Mouse (Mus musculus): ENCODE measurements around the gene Sap30l. TPM values are rescaled to one million over a fixed set of nuclear protein-coding genes. Genes with fewer than 3 reads are reported as not detected.

Sap30l gene
- total RNA-seq, 2 experiments from 2014 or later: 50.6 to 54.6 TPM

DNA sequence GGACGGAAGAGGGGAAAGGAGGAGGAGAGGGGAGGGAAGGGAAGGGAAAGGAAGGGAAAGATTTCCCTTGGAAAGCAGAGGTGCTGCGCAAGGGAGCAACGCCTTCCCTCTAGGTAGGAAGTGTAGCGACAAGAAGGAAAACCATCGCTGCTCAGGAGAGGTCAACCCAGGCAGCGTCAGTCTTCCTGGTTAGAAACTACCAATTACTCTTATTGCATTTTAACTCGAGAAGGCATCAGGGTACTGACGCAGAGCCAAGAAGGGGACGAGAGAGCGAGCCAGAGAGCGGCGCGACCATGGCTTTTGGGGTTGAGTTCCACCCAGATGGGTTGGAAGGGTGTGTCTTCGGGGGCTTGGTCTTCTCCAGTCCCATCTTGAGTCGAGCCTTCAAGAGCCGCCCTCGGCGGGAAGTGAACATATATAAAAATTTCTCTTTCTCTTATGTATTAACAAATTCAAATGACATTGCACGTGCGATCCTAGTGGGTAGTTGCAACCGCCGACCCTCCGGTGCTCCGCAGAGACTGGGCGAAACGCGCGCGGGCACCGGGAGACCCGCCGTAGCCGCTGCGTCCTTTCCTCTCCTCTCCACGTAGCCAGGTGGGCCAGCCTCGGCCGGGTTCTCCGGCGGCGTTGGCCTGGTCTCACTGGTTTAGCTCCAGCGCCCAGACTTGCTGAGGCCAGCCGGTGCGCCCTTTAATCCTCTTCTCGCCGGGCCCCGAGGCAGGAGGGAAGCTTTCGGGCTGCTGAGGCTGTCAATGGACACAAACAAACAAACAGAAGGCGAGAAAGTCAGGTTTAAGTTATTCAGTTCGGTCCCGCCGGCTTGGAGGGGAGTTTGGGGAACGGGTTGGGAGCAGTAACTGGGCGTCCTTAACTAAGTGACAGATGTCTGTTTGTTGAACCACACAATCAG lies 27.8 kb downstream of the Sap30l start:
- no peak overlapping the region for H3K4me3 ChIP-seq
- H3K27ac ChIP-seq: no peak overlapping the region
- DNase-seq (ENCODE audit: low spot score in 2 of 2): no peak
- TF ChIP-seq CTCF (conservative IDR thresholded peaks at IDR 0.05): no peak

DNA sequence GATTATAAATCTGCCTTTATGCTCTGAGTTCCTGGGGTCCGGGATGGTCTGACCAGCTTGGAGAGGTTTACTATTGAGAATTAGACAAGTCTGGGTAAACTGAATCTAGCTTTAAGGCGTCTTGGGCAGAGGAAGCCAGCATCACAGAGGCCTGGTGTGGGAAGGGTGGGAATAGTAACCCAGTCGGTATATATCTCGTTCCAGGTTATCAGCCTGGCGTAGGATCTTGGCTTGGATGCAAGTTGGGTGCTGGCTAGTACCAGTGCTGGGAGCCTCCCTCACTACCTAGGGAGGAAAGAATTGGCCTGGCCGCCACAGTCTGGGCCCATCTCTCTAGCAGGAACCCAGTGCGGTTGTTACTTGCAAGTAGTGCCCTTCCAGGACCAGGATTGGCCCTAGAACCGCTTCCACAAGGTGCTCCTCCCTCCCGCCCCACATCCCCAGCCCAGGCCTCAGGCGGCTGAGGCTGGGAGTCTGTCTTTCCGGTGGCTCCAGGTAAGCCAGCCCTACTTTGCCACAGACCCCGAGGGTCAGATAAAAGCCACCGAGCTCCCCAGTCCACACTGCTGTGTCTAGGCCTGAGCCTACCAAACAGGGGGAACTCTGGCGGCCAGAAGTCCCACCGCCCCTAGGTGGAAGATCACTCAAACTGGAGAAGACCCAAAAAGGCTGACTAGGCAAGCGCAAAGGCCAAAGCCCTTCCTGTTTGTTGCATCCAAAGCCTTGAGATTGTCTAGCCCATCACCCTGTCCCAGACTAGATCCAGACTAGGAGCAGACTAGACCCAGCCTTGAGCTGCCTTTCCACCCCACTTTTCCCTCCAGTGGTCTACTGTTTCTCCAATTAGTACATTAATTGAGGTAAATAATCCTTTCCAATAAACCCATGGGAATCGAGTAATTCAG lies 28.7 kb downstream of the Sap30l start:
- H3K4me3 ChIP-seq: no peak overlapping the region
- no peak for DNase-seq (ENCODE audit: low spot score in 2 of 2)
- no peak for TF ChIP-seq CTCF (conservative IDR thresholded peaks at IDR 0.05)
- H3K27ac ChIP-seq: no peak overlapping the region

DNA sequence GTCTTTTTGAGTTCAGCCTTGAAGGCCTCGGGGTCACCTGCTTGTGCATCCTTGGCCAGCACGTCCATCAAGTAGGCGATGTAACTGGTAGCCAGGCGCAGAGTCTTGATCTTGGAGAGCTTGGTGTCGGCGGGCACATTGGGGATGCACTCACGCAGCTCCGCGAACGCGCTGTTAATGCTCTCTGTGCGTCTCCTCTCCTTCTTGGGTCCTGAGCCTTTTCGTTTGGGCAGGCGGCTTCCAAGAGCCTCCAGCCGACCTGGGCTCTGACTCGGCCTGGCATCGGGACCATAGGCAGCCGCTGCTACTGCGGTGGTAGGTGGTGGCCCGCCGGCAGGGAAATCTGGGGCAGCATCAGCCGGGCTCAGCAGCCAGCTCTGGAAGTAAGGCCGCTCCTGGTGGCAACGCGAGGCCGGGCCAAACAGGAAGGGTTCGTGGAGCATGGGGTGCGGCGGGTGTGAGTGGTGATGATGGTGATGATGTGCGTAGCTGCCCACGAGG lies 29.9 kb downstream of the Sap30l start:
- no peak overlapping the region for H3K27ac ChIP-seq
- no peak overlapping the region for H3K4me3 ChIP-seq
- no peak for DNase-seq (ENCODE audit: low spot score in 2 of 2)
- no peak for TF ChIP-seq CTCF (conservative IDR thresholded peaks at IDR 0.05)

DNA sequence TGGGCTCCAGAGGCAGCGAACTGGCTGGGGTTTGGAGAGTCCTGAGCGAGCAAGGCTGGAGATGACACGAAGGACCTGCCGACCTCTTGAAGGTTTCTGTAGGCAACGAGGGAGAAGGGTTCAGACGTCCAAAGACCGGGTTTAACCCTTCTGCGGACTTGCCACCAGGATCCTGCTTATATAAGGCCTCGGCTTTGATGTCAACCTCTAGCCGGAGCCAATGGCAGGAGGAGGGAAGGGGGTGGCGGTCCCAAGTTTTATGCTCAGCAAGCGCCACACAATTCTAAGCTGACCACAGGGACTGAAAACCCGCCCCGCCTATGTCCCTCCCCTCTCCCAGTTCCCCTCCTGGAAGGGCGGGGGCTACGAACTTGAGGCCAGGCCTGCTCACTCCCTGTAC lies 30.4 kb downstream of the Sap30l start:
- Histone ChIP-seq H3K27ac (no peak overlapping the region), H3K4me3 (no peak overlapping the region)
- DNase-seq (ENCODE audit: low spot score in 2 of 2): no peak
- no peak for TF ChIP-seq CTCF (conservative IDR thresholded peaks at IDR 0.05)

DNA sequence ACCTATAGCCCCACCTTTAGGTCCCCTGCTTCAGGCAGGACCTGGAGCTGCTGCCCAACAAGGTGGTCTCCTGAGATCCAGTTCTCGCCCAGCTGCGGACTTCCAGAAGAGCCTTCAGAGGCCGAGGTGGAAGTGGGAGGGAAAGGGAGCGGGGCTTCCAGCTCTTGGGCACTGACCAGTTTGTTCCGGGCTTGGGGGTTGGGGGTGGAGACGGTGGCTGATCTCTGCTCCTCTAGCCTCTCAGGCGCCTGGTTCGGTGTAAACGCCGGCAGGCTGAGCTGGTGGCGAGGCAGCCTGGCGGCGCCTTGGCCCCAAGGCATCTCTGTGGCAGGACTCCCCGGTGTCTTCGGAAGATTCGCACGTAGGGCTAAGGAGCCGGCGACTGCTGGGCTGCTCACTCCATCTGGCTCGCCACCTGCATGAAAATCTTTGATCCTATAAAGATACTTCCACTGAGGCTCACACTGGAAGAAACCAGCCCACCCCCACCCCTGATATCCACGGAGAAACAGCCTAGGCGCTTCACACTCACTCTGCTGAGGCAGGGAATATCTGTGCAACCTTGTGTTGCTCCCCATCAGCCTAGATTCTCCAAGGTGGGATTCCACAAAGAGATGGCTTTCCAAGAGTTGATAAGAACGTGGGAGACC lies 31.2 kb downstream of the Sap30l start, which contains the start of gene Hand1:
Gene Hand1, minus strand, starts transcription at position 267 of the 650 bp plus-strand sequence.
- no peak within 1 kb of the TSS for H3K27ac ChIP-seq
- no peak for TF ChIP-seq CTCF (conservative IDR thresholded peaks at IDR 0.05)
- DNase-seq (ENCODE audit: low spot score in 2 of 2): no peak
- no peak within 1 kb of the TSS for H3K4me3 ChIP-seq

DNA sequence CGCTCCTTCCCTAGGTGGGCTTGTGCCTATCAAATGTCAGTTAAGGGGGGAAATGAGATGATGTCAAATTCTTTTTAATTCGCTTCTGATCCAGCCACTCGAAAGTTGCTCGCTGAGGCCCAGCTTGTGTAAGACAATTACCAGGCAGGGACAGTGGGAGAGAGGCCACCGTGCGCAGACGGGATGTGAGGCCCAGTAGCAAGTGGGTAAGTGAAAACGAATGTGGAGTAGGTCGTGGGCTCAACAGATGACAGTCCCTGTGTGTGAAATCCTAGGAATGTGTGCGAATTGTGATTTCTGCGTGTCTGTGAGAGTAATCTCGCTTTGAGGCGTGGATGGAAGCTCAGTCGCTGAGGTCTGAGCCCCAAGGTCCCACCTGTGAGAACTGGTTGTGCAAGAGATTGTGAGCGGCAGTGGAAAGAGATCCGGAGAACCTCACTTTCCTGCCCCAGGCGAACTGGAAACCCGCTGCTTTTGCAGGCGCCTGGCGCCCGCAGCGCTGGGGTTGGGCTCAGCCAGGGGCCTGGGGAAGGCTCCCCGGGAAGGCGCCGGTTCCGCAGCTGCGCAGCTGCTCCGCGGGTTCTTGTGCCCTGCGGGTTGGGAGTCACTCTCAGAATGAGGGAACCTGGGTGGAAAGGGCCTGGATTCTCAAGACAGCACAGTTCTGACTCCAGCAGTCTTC lies 32.0 kb downstream of the Sap30l start:
- no peak overlapping the region for H3K27ac ChIP-seq
- no peak for DNase-seq (ENCODE audit: low spot score in 2 of 2)
- H3K4me3 ChIP-seq: no peak overlapping the region
- no peak for TF ChIP-seq CTCF (conservative IDR thresholded peaks at IDR 0.05)

DNA sequence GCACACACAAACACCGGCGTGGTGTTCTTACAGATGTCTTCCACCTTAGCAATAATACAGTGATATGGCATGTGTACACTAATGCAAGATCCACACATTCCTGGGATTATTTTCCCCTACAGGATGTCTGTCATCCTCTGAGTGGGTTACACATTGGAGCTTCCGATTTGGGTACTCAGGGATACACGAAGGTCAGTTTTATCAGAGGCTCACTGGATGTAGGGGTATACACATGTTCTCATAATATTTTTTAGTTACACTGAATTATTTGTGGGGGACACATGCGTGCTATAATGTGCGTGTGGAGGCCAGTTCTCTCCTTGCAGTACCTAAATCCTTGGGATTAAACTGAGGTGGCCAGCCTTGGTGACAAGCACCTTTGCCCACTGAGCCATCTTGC lies 32.6 kb downstream of the Sap30l start:
- no peak overlapping the region for H3K4me3 ChIP-seq
- TF ChIP-seq CTCF (conservative IDR thresholded peaks at IDR 0.05): no peak
- no peak for DNase-seq (ENCODE audit: low spot score in 2 of 2)
- H3K27ac ChIP-seq: no peak overlapping the region

DNA sequence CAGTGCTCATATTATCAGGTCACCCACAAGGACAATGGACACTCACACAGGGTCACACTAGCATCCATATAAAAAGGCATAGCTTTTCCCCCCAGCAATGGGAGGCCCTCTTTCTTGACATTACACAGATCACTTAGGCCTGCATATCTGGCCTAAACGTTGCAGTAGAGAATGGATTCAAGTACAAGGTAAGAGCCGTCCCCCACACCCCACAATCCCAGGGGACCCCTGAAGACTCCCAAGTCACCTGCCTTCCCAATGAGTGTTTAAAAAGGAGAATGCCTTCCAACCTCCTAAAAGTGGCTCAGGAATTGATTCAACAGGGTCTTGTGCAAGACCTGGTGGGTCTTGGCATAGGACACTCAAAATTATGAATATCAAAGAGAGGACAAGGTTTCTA lies 33.9 kb downstream of the Sap30l start:
- DNase-seq (ENCODE audit: low spot score in 2 of 2): no peak
- no peak overlapping the region for H3K4me3 ChIP-seq
- TF ChIP-seq CTCF (conservative IDR thresholded peaks at IDR 0.05): no peak
- no peak overlapping the region for H3K27ac ChIP-seq

DNA sequence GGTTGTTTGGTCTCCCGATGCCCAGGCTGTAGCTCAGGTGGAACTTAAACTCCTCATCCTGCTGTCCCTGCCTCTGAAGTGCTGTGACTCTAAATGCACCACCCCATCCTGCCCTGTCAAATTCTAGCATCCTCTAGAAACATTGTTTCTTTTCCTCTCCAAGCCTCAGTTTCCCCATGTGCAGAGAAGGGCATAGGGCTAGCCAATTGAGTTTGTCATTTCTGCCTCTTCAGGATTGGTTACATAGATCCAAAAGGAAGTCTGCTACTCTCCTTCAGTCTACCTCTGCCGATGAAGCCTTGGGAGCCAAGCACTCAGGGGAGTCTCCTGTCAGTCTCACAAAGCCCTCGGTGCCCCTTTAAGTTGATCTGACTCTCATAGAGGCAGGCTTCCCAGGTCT lies 34.5 kb downstream of the Sap30l start:
- no peak overlapping the region for H3K27ac ChIP-seq
- TF ChIP-seq CTCF (conservative IDR thresholded peaks at IDR 0.05): no peak
- DNase-seq (ENCODE audit: low spot score in 2 of 2): no peak
- no peak overlapping the region for H3K4me3 ChIP-seq

DNA sequence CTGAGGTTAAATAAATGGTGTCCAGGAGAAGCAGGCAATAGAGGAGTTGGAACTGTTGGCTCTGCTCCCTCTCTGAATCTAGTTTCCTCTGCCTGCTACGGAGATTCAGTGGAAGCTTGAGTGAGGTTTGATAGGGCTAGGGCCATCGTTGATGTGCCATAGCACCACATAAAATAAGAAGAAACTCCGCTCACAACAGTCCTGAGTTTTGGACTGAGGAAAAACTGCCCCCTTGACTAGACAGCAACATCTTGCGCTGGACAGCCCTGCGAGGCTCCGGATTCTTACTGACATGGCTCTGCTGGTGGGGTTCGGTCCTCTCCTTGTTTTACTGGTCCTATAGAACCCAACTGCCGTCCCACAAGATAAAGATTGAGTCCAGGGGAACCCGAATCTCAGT lies 35.0 kb downstream of the Sap30l start:
- H3K27ac ChIP-seq: no peak overlapping the region
- DNase-seq (ENCODE audit: low spot score in 2 of 2): no peak
- H3K4me3 ChIP-seq: no peak overlapping the region
- TF ChIP-seq CTCF (conservative IDR thresholded peaks at IDR 0.05): no peak

DNA sequence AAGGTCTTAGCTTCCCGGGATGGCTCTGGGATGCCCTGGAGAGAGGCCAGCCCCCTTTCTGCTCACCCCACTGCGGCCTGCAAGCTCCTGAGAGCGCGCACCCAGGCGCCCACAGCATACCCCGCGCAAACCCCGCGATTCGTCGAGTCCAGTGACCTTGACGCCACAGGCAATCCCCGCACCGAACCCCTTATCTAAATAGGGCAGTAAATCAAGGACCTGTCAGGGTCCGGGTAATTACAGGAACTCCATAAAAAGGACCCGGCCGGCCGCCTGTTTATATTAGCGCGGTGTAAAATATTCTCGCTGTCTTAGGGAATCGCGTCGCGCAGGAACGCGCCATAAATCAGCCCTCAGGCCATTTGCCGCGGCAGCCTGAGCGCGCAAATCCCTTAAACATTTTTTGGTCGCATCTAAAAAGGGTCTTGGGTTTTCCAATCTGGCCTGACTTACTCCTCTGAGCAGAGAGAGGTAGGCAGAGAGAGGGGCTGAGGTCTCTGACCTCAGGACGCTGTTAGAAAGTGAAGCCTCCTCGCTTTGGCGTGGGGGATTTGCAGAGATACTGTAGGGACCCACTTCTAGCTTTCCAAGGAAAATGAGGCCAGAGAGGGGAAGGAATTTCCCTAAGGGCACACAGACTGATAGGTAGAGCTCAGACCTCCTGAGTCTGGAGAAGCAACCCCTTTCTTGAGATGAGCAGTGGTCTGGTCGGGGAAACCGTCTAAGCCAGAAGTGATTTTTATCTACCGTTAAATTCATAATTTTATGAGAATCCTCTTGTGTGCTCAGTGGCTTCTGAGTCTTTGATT lies 35.6 kb downstream of the Sap30l start:
- Histone ChIP-seq H3K27ac (no peak overlapping the region), H3K4me3 (no peak overlapping the region)
- no peak for DNase-seq (ENCODE audit: low spot score in 2 of 2)
- TF ChIP-seq CTCF (conservative IDR thresholded peaks at IDR 0.05): no peak

Measured in layer of hippocampus, adult 2 months (tissue).